Mouse (Mus musculus) brain, embryonic 14.5 days (tissue): Measurements from ENCODE around the gene Ctnna2. TPM values are rescaled to one million over a fixed set of nuclear protein-coding genes. Genes with fewer than 3 reads are reported as not detected.

Source experiments
- DNase-seq: peaks from one replicate; pipeline ENCODE4 v3.0.0-alpha.2; 2011; ENCODE audit warnings: low read depth
- CTCF ChIP-seq: fragments of 200-500 bp; IDR thresholded peaks from 2 replicates; pipeline ENCODE4 v1.5.1; 2012; ENCODE audit warnings: inconsistent platforms, mild to moderate bottlenecking, moderate library complexity, borderline replicate concordance; ENCODE audit not compliant: insufficient read depth, insufficient read length; ENCODE audit errors: extremely low read depth
- POLR2A ChIP-seq: fragments of 200-500 bp; IDR thresholded peaks from 2 replicates; pipeline ENCODE4 v1.6.1; 2012; ENCODE audit warnings: mild to moderate bottlenecking, inconsistent platforms, borderline replicate concordance; ENCODE audit not compliant: poor library complexity, insufficient read depth, insufficient read length, severe bottlenecking; ENCODE audit errors: extremely low read depth
- polyA plus RNA-seq: library from polyadenylated mRNA; depleted of rRNA; stranded (reverse); fragments of >200 nt; gene quantifications from 2 replicates; pipeline ENCODE4 v1.2.3, GENCODE M21; 2012

Ctnna2 gene
- polyA plus RNA-seq, 1 experiment = 150 TPM

DNA sequence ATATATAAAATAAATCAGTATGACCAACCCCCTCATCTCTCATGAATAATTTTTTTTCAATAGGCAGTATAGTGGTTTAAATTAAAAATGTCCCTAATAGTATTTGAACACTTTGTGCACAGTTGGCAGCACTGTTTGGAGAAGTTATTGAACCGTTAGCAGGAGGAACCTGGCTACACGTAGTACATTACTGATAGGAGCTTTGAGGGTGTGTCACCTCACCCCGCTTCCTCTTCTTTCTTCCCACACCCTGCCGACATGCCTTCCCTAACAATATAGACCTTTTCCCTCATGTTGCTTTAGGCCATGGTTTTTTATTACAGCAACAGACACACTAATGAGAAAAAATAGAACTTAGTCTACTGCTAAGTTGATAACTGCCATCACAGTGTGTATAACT, 1071.4 kb downstream of the Ctnna2 start:
- no peak for DNase-seq
- TF ChIP-seq CTCF (no peak), POLR2A (no peak)

DNA sequence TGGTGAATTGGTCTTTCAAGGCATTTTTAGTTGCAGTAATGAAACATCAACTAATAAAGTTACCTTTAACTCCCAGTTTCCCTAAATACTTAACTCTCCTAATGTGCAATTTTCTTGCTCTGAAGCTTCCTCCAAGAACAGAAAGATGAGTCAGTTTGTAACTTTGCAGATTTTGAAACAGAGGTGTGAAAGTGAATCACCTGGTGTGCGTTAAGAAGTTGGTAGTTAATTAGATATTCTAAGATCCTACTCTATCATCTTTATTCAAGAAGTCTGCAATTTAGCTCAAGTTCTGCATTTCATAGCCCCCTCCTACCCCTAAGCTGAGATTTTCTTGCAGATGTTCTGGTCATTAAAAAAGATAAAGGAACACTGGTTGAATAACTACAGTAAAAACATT, 1082.3 kb downstream of the Ctnna2 start:
- no peak for DNase-seq
- TF ChIP-seq POLR2A = no peak
- no peak for TF ChIP-seq CTCF
